Mouse (Mus musculus) forebrain, embryonic 16.5 days (tissue): Measurements from ENCODE around the gene Fermt3. TPM values are rescaled to one million over a fixed set of nuclear protein-coding genes. Genes with fewer than 3 reads are reported as not detected.

ENCODE experiments used
- ATAC-seq: fragments of 200-750 bp; cut with Nextera tagmentation; 2 replicates; pipeline ENCODE4 v1.8.0; 2017; ENCODE audit warnings: mild to moderate bottlenecking, moderate library complexity
- H3K27ac ChIP-seq: fragments of 300-500 bp; sonication (generic); 2 replicates; pipeline ENCODE4 v1.5.1; 2014; ENCODE audit warnings: low read length, control low read depth
- H3K27me3 ChIP-seq: fragments of 300-500 bp; sonication (generic); replicated peaks from 2 replicates; pipeline ENCODE4 v1.6.1; 2014; ENCODE audit warnings: low read length; ENCODE audit not compliant: control insufficient read depth, insufficient read depth
- H3K36me3 ChIP-seq: fragments of 300-500 bp; sonication (generic); 2 replicates; pipeline ENCODE4 v1.6.1; 2014; ENCODE audit not compliant: control insufficient read depth, insufficient read depth
- H3K4me1 ChIP-seq: fragments of 300-500 bp; sonication (generic); replicated peaks from 2 replicates; pipeline ENCODE4 v1.6.1; 2014; ENCODE audit warnings: low read length; ENCODE audit not compliant: control insufficient read depth, insufficient read depth
- H3K4me2 ChIP-seq: fragments of 300-500 bp; sonication (generic); 2 replicates; pipeline ENCODE4 v1.6.1; 2014; ENCODE audit warnings: mild to moderate bottlenecking, low read length, control low read depth
- H3K4me3 ChIP-seq: fragments of 300-500 bp; sonication (generic); replicated peaks from 2 replicates; pipeline ENCODE4 v1.5.1; 2014; ENCODE audit warnings: mild to moderate bottlenecking, low read length, control low read depth
- H3K9ac ChIP-seq: fragments of 300-500 bp; sonication (generic); replicated peaks from 2 replicates; pipeline ENCODE4 v1.6.1; 2014; ENCODE audit warnings: low read depth, low read length, control low read depth
- H3K9me3 ChIP-seq: fragments of 300-500 bp; sonication (generic); 2 replicates; pipeline ENCODE4 v1.6.1; 2016; ENCODE audit warnings: low read length; ENCODE audit not compliant: control insufficient read depth
- WGBS: fragments of 180-500 bp; shearing (Covaris S2); extraction: QIAGEN DNeasy Blood & Tissue Kit; methylation state at CpG from one replicate; pipeline ENCODE4 v1.1.7; 2014; 5-methylcytosine and 5-hydroxymethylcytosine counted together
- polyA plus RNA-seq: library from polyadenylated mRNA; unstranded; fragments of >200 nt; fragmentation: Nextera tagmentation; extraction: Ambion mirVana; gene quantifications from 2 replicates; pipeline ENCODE4 v1.2.1, GENCODE M21; 2015

Gene Fermt3
- polyA plus RNA-seq, 1 experiment from 2014 or later: 3.8 TPM

- WGBS: under 1% methylated on average over 51 of the region's 85 CpGs
- Histone ChIP-seq H3K4me2 (peak within 1 kb of the TSS; percentile 88), H3K36me3 (peaks cover 2% of the 10 kb centered on the region; the same call in 1 of the 2 replicates), H3K9me3 (no peaks in the 10 kb centered on the region), H3K27ac (peak within 1 kb of the TSS; percentile 72), H3K27me3 (no peaks in the 10 kb centered on the region), H3K9ac (peak within 1 kb of the TSS; percentile 92), H3K4me3 (peak within 1 kb of the TSS; percentile 63), H3K4me1 (peaks cover 24% of the 10 kb centered on the region)
- peak; percentile 54 for ATAC-seq
Observed at GRCm38 (mm10) chr19:6987061-6987903, 32.0 kb downstream of the Fermt3 start, which contains the start of gene Vegfb. TSS of gene Vegfb (minus strand) at chr19:6987651.

DNA sequence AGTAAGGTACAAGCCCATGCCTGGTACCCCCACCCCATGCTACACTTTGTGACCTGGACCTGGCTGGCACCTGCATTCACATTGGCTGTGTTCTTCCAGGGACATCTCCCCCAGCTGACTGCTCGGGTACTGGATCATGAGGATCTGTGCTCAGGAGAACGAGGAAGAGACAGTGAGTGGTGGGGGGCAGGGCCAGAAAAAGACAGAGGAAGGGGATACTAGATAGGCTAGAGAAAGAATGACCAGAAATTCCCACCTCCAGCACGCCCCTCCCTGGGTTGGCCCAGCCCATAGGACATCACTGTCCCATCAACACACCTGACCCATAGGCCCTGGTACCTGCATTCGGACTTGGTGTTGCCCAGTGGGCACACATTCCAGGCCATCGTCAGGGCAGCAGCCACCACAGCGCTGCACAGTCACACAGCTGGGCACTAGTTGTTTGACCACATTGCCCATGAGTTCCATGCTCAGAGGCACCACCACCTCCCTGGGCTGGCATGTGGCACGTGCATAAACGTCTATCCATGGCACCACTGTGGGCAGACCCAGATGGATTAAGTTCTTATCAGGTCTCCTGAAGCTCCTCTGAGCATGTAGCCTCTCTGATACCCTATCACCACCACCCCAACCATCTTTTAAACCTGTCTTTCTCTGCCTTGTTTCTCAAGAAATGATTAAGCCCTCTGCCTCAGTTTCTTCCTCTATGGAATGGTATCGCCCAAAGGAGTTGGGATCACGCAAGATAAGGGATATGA lies 33.1 kb downstream of the Fermt3 start:
- Histone ChIP-seq H3K4me3 (peak overlapping the region; percentile 63), H3K4me2 (peak overlapping the region; percentile 88), H3K9ac (peak overlapping the region; percentile 92), H3K4me1 (peaks cover 20% of the 10 kb centered on the region), H3K27ac (no peak overlapping the region; the same call in 1 of the 2 replicates), H3K9me3 (no peaks in the 10 kb centered on the region), H3K27me3 (no peaks in the 10 kb centered on the region), H3K36me3 (peaks cover 2% of the 10 kb centered on the region; the same call in 1 of the 2 replicates)
- WGBS: 75% methylated on average over 10 of the region's 10 CpGs
- ATAC-seq: no peak

DNA sequence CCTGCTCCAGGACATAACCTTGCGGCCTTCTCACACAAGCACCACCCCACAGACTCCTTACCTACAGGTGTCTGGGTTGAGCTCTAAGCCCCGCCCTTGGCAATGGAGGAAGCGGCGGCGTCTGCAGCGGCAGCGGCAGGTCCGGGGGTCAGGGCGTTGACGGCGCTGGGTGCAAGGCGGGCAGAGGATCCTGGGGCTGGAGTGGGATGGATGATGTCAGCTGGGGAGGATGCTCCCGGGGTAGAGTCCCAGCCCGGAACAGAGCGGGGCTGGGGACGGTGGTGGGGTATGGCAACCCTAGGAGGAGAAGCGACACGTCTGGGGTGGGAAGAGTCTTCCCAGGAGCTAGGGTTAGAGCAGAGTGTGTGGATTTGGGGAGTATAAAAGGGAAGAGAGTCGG lies 34.0 kb downstream of the Fermt3 start:
- H3K27me3 ChIP-seq: no peaks in the 10 kb centered on the region
- no peaks in the 10 kb centered on the region for H3K9me3 ChIP-seq
- no peak overlapping the region for H3K9ac ChIP-seq
- H3K4me3 ChIP-seq: no peak overlapping the region
- H3K4me1 ChIP-seq: peaks cover 25% of the 10 kb centered on the region
- H3K27ac ChIP-seq: no peak overlapping the region
- no peak for ATAC-seq
- peaks cover 2% of the 10 kb centered on the region; the same call in 1 of the 2 replicates for H3K36me3 ChIP-seq
- no peak overlapping the region for H3K4me2 ChIP-seq
- 83% methylated on average over 18 of the region's 19 CpGs for WGBS

DNA sequence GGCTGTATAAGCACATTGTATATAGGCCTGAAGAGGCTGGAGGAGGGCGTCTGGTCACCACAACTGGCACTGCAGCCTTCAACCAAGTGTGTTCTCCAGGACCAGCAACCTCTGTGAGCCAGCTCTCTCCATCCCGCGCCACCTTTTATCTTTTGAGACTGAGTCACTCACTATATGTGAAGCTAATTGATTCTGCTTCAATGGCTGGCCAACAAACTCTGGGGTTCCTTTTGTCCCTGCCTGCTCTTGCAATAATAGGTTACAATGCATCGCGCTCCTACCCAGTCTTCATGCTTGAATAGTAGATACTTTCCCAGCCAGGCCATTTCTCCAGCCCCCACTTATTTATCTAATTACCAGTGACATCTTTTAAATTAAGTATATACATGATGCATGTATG lies 35.6 kb downstream of the Fermt3 start:
- ATAC-seq: no peak
- Histone ChIP-seq H3K9me3 (no peaks in the 10 kb centered on the region), H3K27me3 (no peaks in the 10 kb centered on the region), H3K27ac (no peak overlapping the region), H3K4me2 (no peak overlapping the region), H3K36me3 (peaks cover 2% of the 10 kb centered on the region; the same call in 1 of the 2 replicates), H3K9ac (no peak overlapping the region), H3K4me1 (peaks cover 35% of the 10 kb centered on the region), H3K4me3 (no peak overlapping the region)
- 12% methylated on average over 5 of the region's 5 CpGs for WGBS

- Histone ChIP-seq H3K27me3 (no peaks in the 10 kb centered on the region), H3K27ac (no peak overlapping the region), H3K4me1 (peaks cover 42% of the 10 kb centered on the region), H3K4me2 (no peak overlapping the region), H3K4me3 (no peak overlapping the region), H3K36me3 (peaks cover 8% of the 10 kb centered on the region), H3K9me3 (no peaks in the 10 kb centered on the region), H3K9ac (no peak overlapping the region)
- ATAC-seq: no peak
- WGBS: 92% methylated on average over 4 of the region's 4 CpGs
Observed at GRCm38 (mm10) chr19:6981465-6981864, 37.8 kb downstream of the Fermt3 start.

- Histone ChIP-seq H3K4me2 (peak within 1 kb of the TSS; percentile 78), H3K9ac (peak within 1 kb of the TSS; percentile 79), H3K27ac (peak within 1 kb of the TSS; percentile 95), H3K36me3 (peaks cover 8% of the 10 kb centered on the region), H3K4me3 (peak within 1 kb of the TSS; percentile 80), H3K9me3 (no peaks in the 10 kb centered on the region), H3K27me3 (no peaks in the 10 kb centered on the region), H3K4me1 (peaks cover 41% of the 10 kb centered on the region)
- ATAC-seq: peak; percentile 89
- 2% methylated on average over 38 of the region's 38 CpGs for WGBS
Observed at GRCm38 (mm10) chr19:6980381-6981093, 38.7 kb downstream of the Fermt3 start, which contains the start of gene Fkbp2. TSS of gene Fkbp2 (minus strand) at chr19:6980501.

DNA sequence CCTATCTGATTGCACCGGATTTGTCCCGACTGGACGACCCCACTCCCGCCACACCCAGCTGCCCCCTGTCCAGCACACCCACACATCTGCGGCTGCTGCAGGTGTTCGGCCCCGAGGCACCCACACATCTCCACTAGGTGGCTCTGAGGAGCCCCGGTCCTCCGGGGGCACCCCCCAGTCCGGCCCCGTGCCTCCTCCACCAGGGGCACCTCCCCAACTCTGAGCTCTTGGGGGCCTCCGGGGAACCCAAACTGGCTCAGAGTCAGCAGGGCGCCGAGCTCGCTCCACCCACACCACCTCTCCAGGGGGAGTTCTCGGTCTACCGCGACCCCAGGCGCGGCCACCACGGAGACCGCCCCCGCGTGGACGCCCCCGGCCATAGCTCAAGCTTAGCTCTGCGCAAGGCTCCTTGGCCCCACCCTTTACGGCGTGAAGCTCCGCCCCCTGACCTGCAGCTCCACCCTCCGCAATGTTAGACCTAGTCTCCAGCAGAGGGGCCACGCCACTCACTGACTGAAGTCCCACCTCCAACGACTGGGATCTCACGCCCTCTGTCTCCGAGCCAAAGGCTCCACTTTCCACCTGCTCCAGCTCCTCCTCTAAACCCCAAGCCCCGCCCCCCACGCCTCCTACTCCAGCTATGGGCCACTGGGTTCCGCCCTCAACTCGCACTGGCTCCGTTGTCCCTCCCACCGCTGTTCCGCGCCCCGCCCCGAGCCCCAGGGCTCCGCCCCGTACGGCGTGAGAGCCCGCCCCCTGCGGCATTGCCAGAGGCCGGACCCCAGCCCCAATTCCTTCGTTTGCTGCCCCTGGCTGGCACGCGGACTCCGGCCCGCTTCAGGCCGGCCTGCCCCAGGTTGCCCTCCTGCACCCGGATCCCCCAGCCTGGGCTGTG lies 39.5 kb downstream of the Fermt3 start:
- H3K27ac ChIP-seq: peak overlapping the region; percentile 95
- H3K4me2 ChIP-seq: peak overlapping the region; percentile 75
- H3K36me3 ChIP-seq: peaks cover 8% of the 10 kb centered on the region
- peak overlapping the region; percentile 80 for H3K4me3 ChIP-seq
- peak overlapping the region; percentile 79 for H3K9ac ChIP-seq
- peaks cover 41% of the 10 kb centered on the region for H3K4me1 ChIP-seq
- peak; percentile 84 for ATAC-seq
- H3K27me3 ChIP-seq: no peaks in the 10 kb centered on the region
- H3K9me3 ChIP-seq: no peaks in the 10 kb centered on the region
- under 1% methylated on average over 53 of the region's 59 CpGs for WGBS

DNA sequence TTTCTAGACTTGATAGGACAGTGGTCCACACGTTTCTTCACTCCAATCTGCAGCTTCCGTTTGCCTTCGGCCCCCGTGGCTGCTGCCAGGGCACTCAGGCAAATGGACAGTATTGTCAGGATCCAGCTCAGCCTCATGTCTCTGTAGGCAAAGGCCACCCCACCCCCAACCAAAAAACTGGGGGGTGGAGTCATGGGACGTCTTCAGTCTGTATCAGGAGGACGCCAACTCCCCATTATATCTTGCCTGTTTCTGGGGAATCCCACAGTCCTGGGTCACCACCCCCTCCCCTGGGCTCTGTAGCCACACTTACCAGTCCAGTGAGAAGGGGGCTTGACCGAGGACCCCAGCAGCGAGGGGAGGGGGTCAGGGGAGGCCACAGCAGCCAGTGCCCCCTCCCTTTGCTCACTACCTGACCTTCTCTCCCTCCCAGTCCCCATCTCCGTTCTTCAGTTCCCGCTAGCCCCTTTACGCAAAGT lies 40.2 kb downstream of the Fermt3 start:
- H3K4me1 ChIP-seq: peaks cover 42% of the 10 kb centered on the region
- H3K4me2 ChIP-seq: peak overlapping the region; percentile 75
- H3K27ac ChIP-seq: peak overlapping the region; percentile 95
- peak overlapping the region; percentile 80 for H3K4me3 ChIP-seq
- no peaks in the 10 kb centered on the region for H3K27me3 ChIP-seq
- peak overlapping the region; percentile 60 for H3K9ac ChIP-seq
- 11% methylated on average over 11 of the region's 11 CpGs for WGBS
- H3K9me3 ChIP-seq: no peaks in the 10 kb centered on the region
- no peak for ATAC-seq
- peaks cover 8% of the 10 kb centered on the region for H3K36me3 ChIP-seq
